In genomic region chr4:125912444-125913049, GRCm38 (mm10) we compare ENCODE assay signal across 9 mouse cellular contexts.
DNase-seq lines count a peak whose midpoint lies in the region; ATAC-seq and TF ChIP-seq lines count a peak whose summit lies in the region.
"Had no signal": no experiment of that assay in that cellular context is flagged by ENCODE, and none has a peak within 500 bp of the region (broad histone marks: within the 10 kb centered on the region; RNA-seq: fewer than 3 reads in every experiment).

No protein-coding gene starts in this region.

- H3K4me2 ChIP-seq in intestine, embryonic 14.5 days (ENCODE audit: low read length), result no peak overlapping the region
- H3K4me2 ChIP-seq in intestine, embryonic 16.5 days (ENCODE audit: low read depth, low read length), result no peak overlapping the region
- H3K4me2 ChIP-seq in forebrain, embryonic 11.5 days (ENCODE audit: low read depth, low read length, severe bottlenecking), result no peak overlapping the region
- no peak overlapping the region for H3K4me2 ChIP-seq in stomach, postnatal 0 days (replicated peaks; ENCODE audit: low read depth)

- no peak for TF ChIP-seq EP300 in stomach, postnatal 0 days (optimal IDR thresholded peaks at IDR 0.05)

- no peak overlapping the region for H3K27ac ChIP-seq in intestine, embryonic 14.5 days (ENCODE audit: low read depth)
- H3K27ac ChIP-seq in intestine, embryonic 16.5 days (ENCODE audit: low read length), result no peak overlapping the region
- no peak overlapping the region for H3K27ac ChIP-seq in forebrain, embryonic 11.5 days (ENCODE audit: low read depth, low read length)
- no peak overlapping the region for H3K27ac ChIP-seq in stomach, postnatal 0 days (replicated peaks)

- peak; percentile 83 for TF ChIP-seq CTCF in brain, embryonic 14.5 days (IDR thresholded peaks at IDR 0.05; ENCODE audit: borderline replicate concordance, extremely low read depth, insufficient read depth, insufficient read length)
- TF ChIP-seq CTCF in stomach, postnatal 0 days (IDR thresholded peaks at IDR 0.05; ENCODE audit: low read depth), result peak; percentile 80

- peaks cover 18% of the 10 kb centered on the region for H3K27me3 ChIP-seq in intestine, embryonic 14.5 days (replicated peaks; ENCODE audit: control insufficient read depth, insufficient read depth, low read length)
- H3K27me3 ChIP-seq in intestine, embryonic 16.5 days (replicated peaks; ENCODE audit: control insufficient read depth, insufficient read depth, low read length), result peaks cover 7% of the 10 kb centered on the region; the same call in 1 of the 2 replicates
- H3K27me3 ChIP-seq in forebrain, embryonic 11.5 days (ENCODE audit: control insufficient read depth, insufficient read depth, low read length), result peaks cover 9% of the 10 kb centered on the region
- H3K27me3 ChIP-seq in stomach, postnatal 0 days (ENCODE audit: control insufficient read depth, insufficient read depth, low read length), result no peaks in the 10 kb centered on the region

- H3K36me3 ChIP-seq in intestine, embryonic 14.5 days (ENCODE audit: control insufficient read depth, insufficient read depth, low read length), result no peaks in the 10 kb centered on the region
- H3K36me3 ChIP-seq in intestine, embryonic 16.5 days (ENCODE audit: control insufficient read depth, insufficient read depth, low read length), result no peaks in the 10 kb centered on the region
- H3K36me3 ChIP-seq in forebrain, embryonic 11.5 days (ENCODE audit: control insufficient read depth, insufficient read depth, low read length), result no peaks in the 10 kb centered on the region
- H3K36me3 ChIP-seq in stomach, postnatal 0 days (ENCODE audit: control insufficient read depth, insufficient read depth, low read length), result no peaks in the 10 kb centered on the region

- 0 out of 2 replicates have a peak, but pooled peaks have one; percentile 38 for ATAC-seq in intestine, embryonic 14.5 days (replicated peaks; ENCODE audit: low FRiP score, low TSS enrichment, low read depth)
- ATAC-seq in intestine, embryonic 16.5 days, result no peak
- ATAC-seq in forebrain, embryonic 11.5 days (replicated peaks; ENCODE audit: low FRiP score), result peak; percentile 38
- 0 out of 2 replicates have a peak, but pooled peaks have one; percentile 52 for ATAC-seq in stomach, postnatal 0 days (ENCODE audit: low FRiP score, low TSS enrichment)

- 26% methylated on average over 8 of the region's 8 CpGs for WGBS in intestine, embryonic 14.5 days
- WGBS in intestine, embryonic 16.5 days, result 30% methylated on average over 8 of the region's 8 CpGs
- WGBS in forebrain, embryonic 11.5 days, result 21% methylated on average over 8 of the region's 8 CpGs
- 29% methylated on average over 8 of the region's 8 CpGs for WGBS in stomach, postnatal 0 days

- no peak overlapping the region for H3K4me3 ChIP-seq in intestine, embryonic 14.5 days (ENCODE audit: low read depth, low read length)
- H3K4me3 ChIP-seq in intestine, embryonic 16.5 days (ENCODE audit: low read length), result no peak overlapping the region
- no peak overlapping the region for H3K4me3 ChIP-seq in forebrain, embryonic 11.5 days (ENCODE audit: low read depth, low read length)
- no peak overlapping the region for H3K4me3 ChIP-seq in stomach, postnatal 0 days (ENCODE audit: low read depth, low read length)
- H3K4me3 ChIP-seq: megakaryocyte, embryonic 14.5 days had no signal

- peaks cover 7% of the 10 kb centered on the region; the same call in 1 of the 2 replicates for H3K4me1 ChIP-seq in intestine, embryonic 14.5 days (replicated peaks; ENCODE audit: control insufficient read depth, insufficient read depth, low read length)
- no peaks in the 10 kb centered on the region for H3K4me1 ChIP-seq in intestine, embryonic 16.5 days (ENCODE audit: control insufficient read depth, insufficient read depth, low read length)
- H3K4me1 ChIP-seq in forebrain, embryonic 11.5 days (replicated peaks; ENCODE audit: control insufficient read depth, insufficient read depth, low read length), result peaks cover 10% of the 10 kb centered on the region; the same call in 1 of the 2 replicates
- no peaks in the 10 kb centered on the region for H3K4me1 ChIP-seq in stomach, postnatal 0 days (replicated peaks; ENCODE audit: control insufficient read depth, insufficient read depth)

- DNase-seq in intestine, embryonic 14.5 days (ENCODE audit: low spot score), result peak; percentile 79
- DNase-seq in brain, embryonic 14.5 days (ENCODE audit: low read depth), result peak; percentile 83
- peak; percentile 85 for DNase-seq in forebrain, embryonic 11.5 days (ENCODE audit: low spot score)
- peak; percentile 60 for DNase-seq in hindlimb bud, embryonic 11.5 days (ENCODE audit: extremely low spot score, low read depth, low spot score)
- DNase-seq in left cerebral cortex, adult 18-20 months (ENCODE audit: low spot score in 2 of 2), result peak; percentile 54 to 63
- peak; percentile 81 for DNase-seq in mesoderm, embryonic 11.5 days (ENCODE audit: low read depth, low spot score)
- peak; percentile 69 for DNase-seq in stomach, postnatal 0 days (ENCODE audit: low spot score)

- TF ChIP-seq POLR2A in brain, embryonic 14.5 days (IDR thresholded peaks at IDR 0.05; ENCODE audit: borderline replicate concordance, extremely low read depth, insufficient read depth, insufficient read length, poor library complexity, severe bottlenecking), result no peak

- H3K9me3 ChIP-seq in intestine, embryonic 14.5 days (ENCODE audit: control insufficient read depth, low read length), result no peaks in the 10 kb centered on the region
- no peaks in the 10 kb centered on the region for H3K9me3 ChIP-seq in intestine, embryonic 16.5 days (ENCODE audit: control insufficient read depth, low read length)
- H3K9me3 ChIP-seq in forebrain, embryonic 11.5 days (ENCODE audit: control insufficient read depth, low read length), result no peaks in the 10 kb centered on the region
- H3K9me3 ChIP-seq in stomach, postnatal 0 days (ENCODE audit: control insufficient read depth, low read length), result no peaks in the 10 kb centered on the region
- H3K9me3 ChIP-seq: megakaryocyte, embryonic 14.5 days had no signal

- H3K9ac ChIP-seq in intestine, embryonic 14.5 days (ENCODE audit: low read length), result no peak overlapping the region
- H3K9ac ChIP-seq in intestine, embryonic 16.5 days (ENCODE audit: low read depth, low read length), result no peak overlapping the region
- H3K9ac ChIP-seq in forebrain, embryonic 11.5 days (ENCODE audit: low read length), result no peak overlapping the region
- no peak overlapping the region for H3K9ac ChIP-seq in stomach, postnatal 0 days (ENCODE audit: low read length)
